ENCODE assay signal across 19 mouse cellular contexts in the genomic region with DNA sequence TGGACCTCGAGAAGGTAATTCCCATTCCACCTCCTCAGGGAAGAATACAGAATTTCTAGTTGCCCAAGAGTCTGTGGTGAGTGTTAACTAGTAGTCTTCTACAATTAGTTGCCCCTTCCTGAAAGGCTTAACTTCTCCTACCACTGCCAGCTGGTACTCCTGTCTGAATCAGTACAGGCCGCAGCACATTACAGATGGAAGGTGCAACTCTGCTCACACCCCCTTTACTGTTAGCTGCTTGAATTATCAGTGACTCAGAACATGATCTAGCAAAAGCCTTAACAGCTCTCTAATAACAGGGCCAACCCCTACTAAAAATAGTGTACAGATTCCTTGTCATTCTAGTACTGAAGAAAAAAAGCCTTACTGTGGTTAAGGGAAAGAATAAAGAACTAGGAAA. TPM values are rescaled to one million over a fixed set of nuclear protein-coding genes. Genes with fewer than 3 reads are reported as not detected.
DNase-seq lines count a peak whose midpoint lies in the region; ATAC-seq and TF ChIP-seq lines count a peak whose summit lies in the region.
"Had no signal": no experiment of that assay in that cellular context is flagged by ENCODE, and none has a peak within 500 bp of the region (broad histone marks: within the 10 kb centered on the region; RNA-seq: fewer than 3 reads in every experiment).

No protein-coding gene starts in this region.

- peaks cover 49% of the 10 kb centered on the region for H3K4me1 ChIP-seq in heart, embryonic 15.5 days (replicated peaks)
- H3K4me1 ChIP-seq in MEL (ENCODE audit: control insufficient read depth in 1 of 2, insufficient read depth in 2 of 2, low read length in 2 of 2), result peaks cover 5 to 6% of the 10 kb centered on the region in 2 experiments; a peak in 3 of 4 replicates
- H3K4me1 ChIP-seq in limb, embryonic 10.5 days, result peaks cover 59% of the 10 kb centered on the region

- H3K9ac ChIP-seq in heart, embryonic 15.5 days, result no peak overlapping the region
- H3K9ac ChIP-seq in MEL (ENCODE audit: control insufficient read depth, low read depth, low read length, poor library complexity, severe bottlenecking), result no peak overlapping the region
- H3K9ac ChIP-seq: embryonic facial prominence, embryonic 13.5 days; forebrain, embryonic 12.5 days; hindbrain, embryonic 13.5 days had no signal

- H3K27me3 ChIP-seq in heart, embryonic 15.5 days, result no peaks in the 10 kb centered on the region
- no peaks in the 10 kb centered on the region for H3K27me3 ChIP-seq in MEL (ENCODE audit: control insufficient read depth in 1 of 2, insufficient read depth in 2 of 2, low read length in 2 of 2)
- no peaks in the 10 kb centered on the region for H3K27me3 ChIP-seq in limb, embryonic 10.5 days (ENCODE audit: low read depth, poor library complexity, severe bottlenecking)
- H3K27me3 ChIP-seq: embryonic facial prominence, embryonic 13.5 days; forebrain, embryonic 12.5 days; hindbrain, embryonic 13.5 days had no signal

- H3K9me3 ChIP-seq in heart, embryonic 15.5 days (replicated peaks), result no peaks in the 10 kb centered on the region
- H3K9me3 ChIP-seq in MEL (replicated peaks; ENCODE audit: insufficient read depth, low read length), result no peaks in the 10 kb centered on the region
- H3K9me3 ChIP-seq in limb, embryonic 10.5 days (replicated peaks), result no peaks in the 10 kb centered on the region
- H3K9me3 ChIP-seq: embryonic facial prominence, embryonic 13.5 days; forebrain, embryonic 12.5 days; hindbrain, embryonic 13.5 days had no signal

- DNase-seq in heart, adult 8-10 months (ENCODE audit: low spot score), result peak; percentile 28
- DNase-seq in heart, postnatal 14 days, result no peak
- no peak for DNase-seq in heart, postnatal 10 days
- peak; percentile 23 for DNase-seq in MEL (ENCODE audit: low read depth, low spot score)
- no peak for DNase-seq in limb, embryonic 10.5 days (ENCODE audit: low spot score)
- no peak for DNase-seq in right cerebral cortex, adult 2 months (ENCODE audit: low spot score in 2 of 2)
- DNase-seq: adrenal gland, postnatal 14 days; cerebellum, adult 18-20 months; cerebellum, adult 9-11 months; cerebellum, postnatal 36 days; gastrocnemius, postnatal 36 days; kidney, adult 11 months; kidney, adult 9 months had no signal

- no peak for TF ChIP-seq POLR2A in MEL (IDR thresholded peaks at IDR 0.05; ENCODE audit: control insufficient read depth in 1 of 2, insufficient read depth in 1 of 2, low read depth in 1 of 2, low read length in 2 of 2, poor library complexity in 1 of 2)

- peak overlapping the region; percentile 10; the same call in 1 of the 2 replicates for H3K4me2 ChIP-seq in heart, embryonic 15.5 days
- H3K4me2 ChIP-seq: embryonic facial prominence, embryonic 13.5 days; forebrain, embryonic 12.5 days; hindbrain, embryonic 13.5 days had no signal

- no peak for TF ChIP-seq RAD21 in MEL (IDR thresholded peaks at IDR 0.05; ENCODE audit: low read depth, low read length)

- no peaks in the 10 kb centered on the region for H3K36me3 ChIP-seq in heart, embryonic 15.5 days
- peaks cover 0 to 2% of the 10 kb centered on the region in 2 experiments; a peak in 2 of 4 replicates for H3K36me3 ChIP-seq in MEL (ENCODE audit: control insufficient read depth in 1 of 2, insufficient read depth in 2 of 2, low read length in 2 of 2)
- peaks cover 25% of the 10 kb centered on the region for H3K36me3 ChIP-seq in limb, embryonic 10.5 days

- TF ChIP-seq CTCF in MEL (IDR thresholded peaks at IDR 0.05 in 2 of 3, conservative IDR thresholded peaks at IDR 0.05 in 1 of 3; ENCODE audit: control insufficient read depth in 1 of 3, insufficient read depth in 1 of 3, low read depth in 2 of 3, low read length in 3 of 3, poor library complexity in 1 of 3, severe bottlenecking in 1 of 3), result no peak

- intact Hi-C loops in heart, postnatal 14 days (cut with DNase I), result no loop called here
- intact Hi-C loops in heart, postnatal 10 days (cut with DNase I), result no loop called here

- peak overlapping the region; percentile 55 for H3K27ac ChIP-seq in heart, embryonic 15.5 days
- no peak overlapping the region for H3K27ac ChIP-seq in MEL (ENCODE audit: control insufficient read depth, low read depth, low read length)
- H3K27ac ChIP-seq in limb, embryonic 10.5 days, result 0 out of 2 replicates have a peak overlapping the region, but pooled peaks have one; percentile 62
- H3K27ac ChIP-seq: embryonic facial prominence, embryonic 13.5 days; forebrain, embryonic 12.5 days; hindbrain, embryonic 13.5 days; hindbrain, postnatal 0 days had no signal

- WGBS in heart, embryonic 15.5 days, result 43% methylated on average over 2 of the region's 2 CpGs
- 84% methylated on average over 2 of the region's 2 CpGs for WGBS in limb, embryonic 10.5 days

- no peak overlapping the region for H3K4me3 ChIP-seq in heart, embryonic 15.5 days
- no peak overlapping the region for H3K4me3 ChIP-seq in MEL (ENCODE audit: control insufficient read depth in 1 of 2, insufficient read depth in 1 of 2, low read depth in 2 of 2, low read length in 2 of 2)
- no peak overlapping the region for H3K4me3 ChIP-seq in limb, embryonic 10.5 days
- H3K4me3 ChIP-seq: embryonic facial prominence, embryonic 13.5 days; forebrain, embryonic 12.5 days; hindbrain, embryonic 13.5 days had no signal

- no peak for TF ChIP-seq EP300 in MEL (IDR thresholded peaks at IDR 0.05; ENCODE audit: low read depth in 1 of 2, low read length in 2 of 2)

- H3K79me2 ChIP-seq in MEL (ENCODE audit: control insufficient read depth, insufficient read depth, low read length, poor library complexity), result peaks cover 10% of the 10 kb centered on the region; the same call in 1 of the 2 replicates

- 0 out of 2 replicates have a peak, but pooled peaks have one; percentile 43 for ATAC-seq in heart, embryonic 15.5 days (replicated peaks; ENCODE audit: insufficient number of reproducible peaks, insufficient read depth, low FRiP score, low read depth)
- ATAC-seq: forebrain, embryonic 16.5 days; hindbrain, postnatal 0 days had no signal

TF ChIP-seq in MEL, 35 proteins besides CTCF, POLR2A, EP300 and RAD21:
- TF ChIP-seq SMC3 (IDR thresholded peaks at IDR 0.05; ENCODE audit: low read depth, low read length), result no peak
- TF ChIP-seq MAX (IDR thresholded peaks at IDR 0.05; ENCODE audit: low read length), result no peak

RNA-seq across cellular contexts. Expression of gene Zfp609, which starts 31.7 kb away (rescaled TPM):
- 10 to 100 TPM; 21.6 to 25.1 (median 22.2) TPM for total RNA-seq in heart, adult 8-10 months (2022)
- 10 to 100 TPM; 27.5 to 28.3 TPM for total RNA-seq in heart, postnatal 14 days (2021)
- polyA plus RNA-seq in heart, embryonic 15.5 days (2015; fragmentation: Nextera tagmentation; extraction: Ambion mirVana), result 4.9 and 5.7 TPM in 2 replicates
- 10 to 100 TPM; 34.4 to 36.7 TPM for total RNA-seq in heart, postnatal 10 days (2021)
- 2.9 and 3.6 TPM in 2 replicates for total RNA-seq in MEL (2012; rRNA removed)
- polyA plus RNA-seq in MEL (2012; ENCODE audit: insufficient read depth in 1 of 2, insufficient read length in 2 of 2, low read depth in 1 of 2, low replicate concordance in 2 of 2, missing spikeins in 1 of 2), result 10 to 100 TPM in 1 of 2 experiments, not detected in 1; 26.5 TPM
- 7.5 and 7.6 TPM in 2 replicates for polyA plus RNA-seq in limb, embryonic 10.5 days (2016; fragmentation: Nextera tagmentation; extraction: Ambion mirVana)

Comparison
In these comparisons a context has a peak if more than half of its experiments do, and no peak if none do; other contexts are left out.
1. DNase-seq: peak in heart, adult 8-10 months (single experiment) and MEL (single experiment); none in heart, postnatal 14 days (0 of 2), heart, postnatal 10 days (0 of 2), limb, embryonic 10.5 days (single experiment) and right cerebral cortex, adult 2 months (0 of 2).